Mouse (Mus musculus): Measurements from ENCODE around the gene Dapp1.

GRCm38 (mm10) chr3:137977629-137978041 lies 3.7 kb downstream of the Dapp1 start:
- TF ChIP-seq CTCF (IDR thresholded peaks at IDR 0.05; ENCODE audit: low read depth, low read length) (no peak), POLR2A (IDR thresholded peaks at IDR 0.05; ENCODE audit: extremely low read depth, insufficient read depth, low read length) (no peak)

All from liver, adult 2 months (tissue).